Mouse (Mus musculus) embryonic facial prominence, embryonic 14.5 days (tissue): ENCODE measurements around the gene Chtf18. TPM values are rescaled to one million over a fixed set of nuclear protein-coding genes. Genes with fewer than 3 reads are reported as not detected.

Experiments
- ATAC-seq: fragments of 200-750 bp; cut with Nextera tagmentation; 2 replicates; pipeline ENCODE4 v1.8.0; 2017; ENCODE audit warnings: low read depth, moderate number of reproducible peaks, moderate TSS enrichment
- DNase-seq: peaks from one replicate; pipeline ENCODE4 v3.0.0-alpha.2; 2015; ENCODE audit warnings: low spot score
- H3K27ac ChIP-seq: fragments of 300-500 bp; sonication (generic); replicated peaks from 2 replicates; pipeline ENCODE4 v1.5.1; 2014; ENCODE audit warnings: low read depth, mild to moderate bottlenecking, low read length, moderate library complexity
- H3K27me3 ChIP-seq: fragments of 300-500 bp; sonication (generic); replicated peaks from 2 replicates; pipeline ENCODE4 v1.6.1; 2014; ENCODE audit warnings: low read length; ENCODE audit not compliant: control insufficient read depth, insufficient read depth
- H3K36me3 ChIP-seq: fragments of 300-500 bp; sonication (generic); 2 replicates; pipeline ENCODE4 v1.6.1; 2014; ENCODE audit warnings: low read length, mixed read lengths; ENCODE audit not compliant: control insufficient read depth, insufficient read depth
- H3K4me1 ChIP-seq: fragments of 300-500 bp; sonication (generic); 2 replicates; pipeline ENCODE4 v1.6.1; 2014; ENCODE audit warnings: antibody characterized with exemption, low read length; ENCODE audit not compliant: control insufficient read depth, insufficient read depth
- H3K4me2 ChIP-seq: fragments of 300-500 bp; sonication (generic); 2 replicates; pipeline ENCODE4 v1.6.1; 2014; ENCODE audit warnings: low read depth, mild to moderate bottlenecking, low read length, moderate library complexity, mixed read lengths
- H3K4me3 ChIP-seq: fragments of 300-500 bp; sonication (generic); 2 replicates; pipeline ENCODE4 v1.5.1; 2014; ENCODE audit warnings: low read depth, mild to moderate bottlenecking, low read length
- H3K9ac ChIP-seq: fragments of 300-500 bp; sonication (generic); 2 replicates; pipeline ENCODE4 v1.6.1; 2014; ENCODE audit warnings: low read depth, mild to moderate bottlenecking, low read length, moderate library complexity, mixed read lengths
- H3K9me3 ChIP-seq: fragments of 300-500 bp; sonication (generic); 2 replicates; pipeline ENCODE4 v1.6.1; 2016; ENCODE audit warnings: low read length; ENCODE audit not compliant: control insufficient read depth
- WGBS: fragments of 180-500 bp; shearing (Covaris S2); extraction: QIAGEN DNeasy Blood & Tissue Kit; methylation state at CpG from one replicate; pipeline ENCODE4 v1.1.7; 2014; 5-methylcytosine and 5-hydroxymethylcytosine counted together
- polyA plus RNA-seq: library from polyadenylated mRNA; unstranded; fragments of >200 nt; fragmentation: Nextera tagmentation; extraction: Ambion mirVana; gene quantifications from 2 replicates; pipeline ENCODE4 v1.2.1, GENCODE M21; 2014

Chtf18 gene
- polyA plus RNA-seq, 1 experiment from 2014 or later = 12.9 TPM

DNA sequence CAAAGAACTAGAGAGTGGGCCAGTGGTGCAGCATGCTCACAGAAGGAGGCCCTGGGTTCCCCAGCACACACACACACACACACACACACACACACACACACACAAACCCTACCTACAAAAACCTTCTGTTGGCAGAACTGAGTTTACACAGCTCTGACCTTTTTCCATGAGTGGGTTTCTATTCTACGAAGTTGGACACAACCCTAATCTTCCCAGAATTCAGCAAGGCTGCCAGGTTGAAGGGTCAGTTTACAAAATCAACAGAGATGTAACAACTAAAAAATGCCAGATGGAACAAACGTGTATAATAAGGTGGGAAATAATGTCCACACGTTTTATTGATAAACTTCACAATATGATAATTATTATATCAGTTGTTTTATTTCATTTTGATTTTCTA lies 30.5 kb upstream of the Chtf18 start:
- WGBS = 57% methylated on average over 3 of the region's 3 CpGs
- no peak for ATAC-seq
- Histone ChIP-seq H3K9me3 (no peaks in the 10 kb centered on the region), H3K4me1 (no peaks in the 10 kb centered on the region), H3K27me3 (no peaks in the 10 kb centered on the region), H3K36me3 (no peaks in the 10 kb centered on the region), H3K4me3 (no peak overlapping the region), H3K9ac (no peak overlapping the region), H3K27ac (no peak overlapping the region), H3K4me2 (no peak overlapping the region)
- DNase-seq = no peak

GRCm38 (mm10) chr17:25756378-25757242 lies 29.4 kb upstream of the Chtf18 start:
- H3K9ac ChIP-seq = no peak overlapping the region; the same call in 1 of the 2 replicates

GRCm38 (mm10) chr17:25755627-25756377 lies 28.6 kb upstream of the Chtf18 start:
- peaks cover 3% of the 10 kb centered on the region; the same call in 1 of the 2 replicates for H3K4me1 ChIP-seq
- no peaks in the 10 kb centered on the region for H3K36me3 ChIP-seq
- H3K4me2 ChIP-seq = no peak overlapping the region
- no peak overlapping the region for H3K4me3 ChIP-seq
- H3K27me3 ChIP-seq = no peaks in the 10 kb centered on the region
- no peak overlapping the region for H3K27ac ChIP-seq
- no peak overlapping the region for H3K9ac ChIP-seq
- 21% methylated on average over 4 of the region's 4 CpGs for WGBS
- H3K9me3 ChIP-seq = no peaks in the 10 kb centered on the region
- DNase-seq (peak; percentile 11), ATAC-seq (no peak)

More at GRCm38 (mm10) chr17:25756378-25757242, 29.4 kb upstream of the Chtf18 start:
- ATAC-seq (no peak), DNase-seq (no peak)
- H3K4me2 ChIP-seq = no peak overlapping the region
- H3K36me3 ChIP-seq = no peaks in the 10 kb centered on the region
- no peaks in the 10 kb centered on the region for H3K9me3 ChIP-seq
- H3K4me1 ChIP-seq = no peaks in the 10 kb centered on the region
- H3K27me3 ChIP-seq = no peaks in the 10 kb centered on the region
- H3K4me3 ChIP-seq = no peak overlapping the region
- H3K27ac ChIP-seq = no peak overlapping the region
- 65% methylated on average over 9 of the region's 9 CpGs for WGBS

DNA sequence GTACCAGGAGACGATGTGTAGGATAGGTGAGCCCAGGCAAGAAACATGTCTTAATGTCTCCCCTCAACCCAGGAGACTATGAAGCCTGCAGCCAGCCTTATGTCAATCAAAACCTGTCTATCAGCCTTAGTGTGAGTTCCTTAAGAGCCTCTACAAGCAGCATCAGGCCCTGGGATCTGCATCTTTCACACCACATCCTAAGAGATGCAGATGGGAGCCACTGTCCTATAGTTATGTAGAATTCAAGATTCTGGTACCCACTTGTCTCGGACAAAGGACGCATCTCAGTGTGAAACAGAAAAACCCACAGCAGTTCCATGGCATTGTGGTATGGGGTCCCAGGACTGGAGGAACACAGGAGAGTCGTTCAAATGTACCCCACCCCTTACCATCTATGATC lies 27.9 kb upstream of the Chtf18 start:
- 75% methylated on average over 4 of the region's 4 CpGs for whole genome bisulfite sequencing
- H3K4me2 ChIP-seq = no peak overlapping the region
- peaks cover 3% of the 10 kb centered on the region; the same call in 1 of the 2 replicates for H3K4me1 ChIP-seq
- no peaks in the 10 kb centered on the region for H3K9me3 ChIP-seq
- H3K4me3 ChIP-seq = no peak overlapping the region
- ATAC-seq (no peak), DNase-seq (no peak)
- H3K9ac ChIP-seq = no peak overlapping the region
- H3K27ac ChIP-seq = no peak overlapping the region
- H3K36me3 ChIP-seq = no peaks in the 10 kb centered on the region
- H3K27me3 ChIP-seq = no peaks in the 10 kb centered on the region

DNA sequence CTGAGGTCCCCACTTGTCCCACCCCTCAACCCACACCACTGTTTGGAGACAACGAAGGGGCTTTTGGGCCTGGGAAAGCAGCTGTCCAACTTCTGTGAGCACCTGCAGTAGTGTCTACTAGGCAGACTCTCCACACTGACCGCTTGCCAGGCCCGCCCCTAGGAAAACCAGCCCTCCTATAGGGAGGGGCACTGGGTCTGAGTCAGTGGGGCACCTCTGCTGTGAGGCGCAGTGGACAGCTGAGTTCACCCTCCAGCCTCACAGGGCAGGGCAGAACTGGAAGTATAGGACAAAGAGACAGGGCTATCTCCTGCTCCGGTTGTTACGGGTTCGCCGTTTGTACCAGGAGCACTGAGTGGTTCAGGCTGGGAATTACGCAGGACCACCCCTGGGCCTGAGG lies 27.0 kb upstream of the Chtf18 start, which contains the start of gene Msln:
Gene Msln, minus strand, starts transcription at position 138 of the 400 bp plus-strand sequence.
- no peaks in the 10 kb centered on the region for H3K36me3 ChIP-seq
- no peaks in the 10 kb centered on the region for H3K9me3 ChIP-seq
- H3K4me1 ChIP-seq = peaks cover 3% of the 10 kb centered on the region; the same call in 1 of the 2 replicates
- H3K4me3 ChIP-seq = no peak within 1 kb of the TSS
- DNase-seq (no peak), ATAC-seq (no peak)
- no peak within 1 kb of the TSS for H3K27ac ChIP-seq
- no peaks in the 10 kb centered on the region for H3K27me3 ChIP-seq
- H3K9ac ChIP-seq = no peak within 1 kb of the TSS
- H3K4me2 ChIP-seq = no peak within 1 kb of the TSS
- 85% methylated on average over 9 of the region's 9 CpGs for WGBS

DNA sequence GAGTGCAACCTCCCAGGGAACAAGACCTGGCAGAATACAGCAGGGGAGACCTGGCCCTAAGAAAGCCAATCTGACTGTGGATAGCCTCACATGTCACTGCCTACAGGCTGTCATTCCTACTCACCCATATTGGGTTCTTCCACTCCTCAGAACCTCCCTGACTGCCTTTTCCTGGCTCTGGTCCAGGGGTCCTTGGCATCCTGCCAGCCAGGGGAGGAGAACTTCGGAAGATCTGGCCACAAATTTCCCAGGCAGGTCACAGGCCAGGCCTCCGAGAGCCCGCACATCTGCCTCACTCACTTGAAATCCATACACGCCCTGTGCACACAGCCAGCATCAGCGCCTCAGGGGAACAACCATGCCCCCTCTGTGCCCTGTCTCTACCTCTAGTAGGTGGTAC lies 24.2 kb upstream of the Chtf18 start:
- H3K27me3 ChIP-seq = no peaks in the 10 kb centered on the region
- DNase-seq (peak; percentile 52), ATAC-seq (no peak)
- no peak overlapping the region for H3K27ac ChIP-seq
- 25% methylated on average over 5 of the region's 5 CpGs for WGBS
- H3K36me3 ChIP-seq = no peaks in the 10 kb centered on the region
- no peak overlapping the region for H3K4me2 ChIP-seq
- H3K9ac ChIP-seq = no peak overlapping the region
- no peak overlapping the region for H3K4me3 ChIP-seq
- peaks cover 3% of the 10 kb centered on the region; the same call in 1 of the 2 replicates for H3K4me1 ChIP-seq
- no peaks in the 10 kb centered on the region for H3K9me3 ChIP-seq

DNA sequence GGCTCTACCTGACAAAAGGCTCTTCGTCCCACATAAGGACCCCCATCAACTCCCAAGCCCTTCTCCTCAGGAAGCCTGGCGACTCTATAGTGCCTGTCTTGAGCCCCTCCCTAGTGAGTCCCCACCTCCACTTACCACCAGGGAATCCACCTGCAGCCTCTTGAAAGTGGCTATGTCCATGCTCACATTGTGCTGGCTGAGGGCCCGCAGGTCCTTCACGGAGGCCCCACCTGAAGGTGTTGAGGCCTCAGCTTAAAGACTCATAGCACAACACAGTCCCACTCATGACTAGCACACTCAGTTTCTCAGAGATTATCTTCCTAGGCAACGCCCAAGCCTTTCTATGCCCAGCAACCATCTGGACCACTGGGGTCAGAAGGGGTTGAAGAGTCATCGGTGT lies 22.1 kb upstream of the Chtf18 start:
- H3K4me2 ChIP-seq = no peak overlapping the region
- DNase-seq (no peak), ATAC-seq (no peak)
- no peak overlapping the region for H3K27ac ChIP-seq
- no peaks in the 10 kb centered on the region for H3K27me3 ChIP-seq
- no peaks in the 10 kb centered on the region for H3K9me3 ChIP-seq
- 81% methylated on average over 6 of the region's 6 CpGs for WGBS
- H3K4me3 ChIP-seq = no peak overlapping the region
- H3K4me1 ChIP-seq = peaks cover 3% of the 10 kb centered on the region; the same call in 1 of the 2 replicates
- no peak overlapping the region for H3K9ac ChIP-seq
- no peaks in the 10 kb centered on the region for H3K36me3 ChIP-seq

- DNase-seq (no peak), ATAC-seq (no peak)
- Histone ChIP-seq H3K4me1 (peaks cover 3% of the 10 kb centered on the region; the same call in 1 of the 2 replicates), H3K9me3 (no peaks in the 10 kb centered on the region), H3K4me3 (no peak overlapping the region), H3K27me3 (no peaks in the 10 kb centered on the region), H3K36me3 (no peaks in the 10 kb centered on the region), H3K9ac (no peak overlapping the region), H3K27ac (no peak overlapping the region), H3K4me2 (no peak overlapping the region)
- 96% methylated on average over 4 of the region's 4 CpGs for WGBS
Observed at GRCm38 (mm10) chr17:25748238-25748637, 21.0 kb upstream of the Chtf18 start.
